Mouse (Mus musculus): Measurements from ENCODE around the gene Slc27a3.

- TF ChIP-seq CTCF (IDR thresholded peaks at IDR 0.05; ENCODE audit: low read depth, low read length) (no peak), POLR2A (IDR thresholded peaks at IDR 0.05; ENCODE audit: borderline replicate concordance, low read depth, low read length) (no peak)
Measured at GRCm38 (mm10) chr3:90400993-90401392, 11.3 kb upstream of the Slc27a3 start.
